Mouse (Mus musculus) thymus, postnatal 0 days (tissue): ENCODE measurements around the gene Rita1. TPM values are rescaled to one million over a fixed set of nuclear protein-coding genes. Genes with fewer than 3 reads are reported as not detected.

Source experiments
- DNase-seq: peaks from one replicate; pipeline ENCODE4 v3.0.0-alpha.2; 2015; ENCODE audit warnings: low spot score
- polyA plus RNA-seq: library from polyadenylated mRNA; unstranded; fragments of >200 nt; fragmentation: Nextera tagmentation; extraction: Ambion mirVana; gene quantifications from 2 replicates; pipeline ENCODE4 v1.2.1, GENCODE M21; 2015

The Rita1 gene
- 10.7 TPM in 2 replicates for polyA plus RNA-seq

DNA sequence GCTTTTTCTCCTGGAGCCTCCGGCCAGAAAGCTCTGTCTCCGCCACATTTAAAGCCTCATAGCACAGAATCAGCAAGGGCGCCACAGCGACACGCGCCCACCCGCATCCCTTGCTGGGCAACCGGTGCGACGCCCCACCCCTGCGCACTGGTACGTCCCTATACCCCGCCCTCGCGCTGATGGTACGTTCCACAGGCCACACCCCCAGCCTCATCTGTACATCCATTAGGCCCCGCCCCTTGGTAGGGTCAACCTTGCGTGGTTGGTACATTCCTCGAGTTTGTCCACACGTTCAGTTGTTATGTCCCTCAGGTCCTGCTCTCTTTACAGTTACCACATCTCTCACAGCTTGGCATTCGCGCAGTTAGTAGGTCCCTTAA, at the start of gene Rita1, which contains the start of gene Ddx54:
Rita1 (minus strand) TSS at position 148 of the 380 bp plus-strand sequence.
Ddx54 (plus strand) TSS at position 298 of the 380 bp plus-strand sequence.
- DNase-seq, result peak; percentile 98

DNA sequence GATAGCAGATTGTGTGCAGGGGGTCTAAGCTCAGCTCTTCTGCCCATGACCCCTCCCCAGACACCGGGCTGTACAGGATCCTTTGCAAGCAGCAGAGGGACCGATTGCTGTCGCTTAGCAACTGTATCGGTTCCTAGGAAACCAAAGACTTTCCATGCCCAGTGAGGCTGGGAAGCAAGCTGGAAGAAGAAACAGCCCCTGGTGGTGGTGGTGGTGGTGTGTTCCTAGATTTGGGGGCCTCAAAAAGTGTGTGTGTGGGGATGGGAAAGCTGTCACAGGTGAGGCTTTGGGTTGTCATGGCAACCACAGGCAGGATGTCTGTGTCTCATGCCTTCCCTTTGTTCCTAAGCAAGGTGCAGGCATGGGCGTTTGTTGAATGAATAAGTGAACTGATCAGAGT, 48.4 kb upstream of the Rita1 start:
- DNase-seq, result peak; percentile 51

DNA sequence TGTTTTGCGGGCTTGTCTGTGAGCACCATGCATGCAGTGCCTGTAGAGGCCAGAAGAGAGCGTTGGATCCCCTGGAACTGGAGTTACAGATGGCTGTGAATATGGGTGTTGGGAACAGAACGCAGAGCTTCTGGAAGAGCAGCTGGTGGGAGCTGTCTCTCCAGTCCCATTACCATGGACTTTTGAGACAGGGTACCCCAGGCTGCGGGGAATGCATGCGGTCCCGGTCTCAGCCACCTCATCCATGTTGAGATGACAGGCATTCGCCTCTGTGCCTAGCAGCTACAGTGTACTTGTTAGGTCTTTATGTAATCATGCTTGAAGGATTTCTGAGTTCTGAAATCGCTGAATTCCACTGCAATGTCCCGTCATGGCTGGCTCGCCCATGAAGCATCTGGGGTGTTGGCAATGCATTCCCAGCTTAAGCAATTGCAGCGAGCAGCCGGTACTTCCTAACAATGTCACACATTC, 43.9 kb upstream of the Rita1 start:
- DNase-seq, result no peak

DNA sequence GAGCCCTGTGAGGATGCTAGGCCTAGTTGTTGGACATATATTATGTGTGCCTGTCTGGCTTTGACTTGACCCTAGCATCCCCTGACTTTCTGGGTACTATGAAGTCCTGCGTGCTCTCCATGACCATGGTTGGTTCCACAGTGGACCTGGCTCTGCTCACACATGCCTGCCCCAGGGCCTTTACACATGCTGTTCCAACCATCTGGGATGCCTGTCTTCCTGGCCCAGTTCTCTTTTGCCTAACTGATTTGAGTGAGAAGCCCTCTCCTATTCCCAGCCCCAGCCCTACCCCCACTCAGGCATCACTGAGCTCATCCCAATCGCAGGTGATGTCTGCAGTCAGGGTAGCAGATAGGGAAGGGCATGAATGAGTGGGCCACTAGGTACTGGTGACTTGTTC, 41.5 kb upstream of the Rita1 start:
- no peak for DNase-seq

DNA sequence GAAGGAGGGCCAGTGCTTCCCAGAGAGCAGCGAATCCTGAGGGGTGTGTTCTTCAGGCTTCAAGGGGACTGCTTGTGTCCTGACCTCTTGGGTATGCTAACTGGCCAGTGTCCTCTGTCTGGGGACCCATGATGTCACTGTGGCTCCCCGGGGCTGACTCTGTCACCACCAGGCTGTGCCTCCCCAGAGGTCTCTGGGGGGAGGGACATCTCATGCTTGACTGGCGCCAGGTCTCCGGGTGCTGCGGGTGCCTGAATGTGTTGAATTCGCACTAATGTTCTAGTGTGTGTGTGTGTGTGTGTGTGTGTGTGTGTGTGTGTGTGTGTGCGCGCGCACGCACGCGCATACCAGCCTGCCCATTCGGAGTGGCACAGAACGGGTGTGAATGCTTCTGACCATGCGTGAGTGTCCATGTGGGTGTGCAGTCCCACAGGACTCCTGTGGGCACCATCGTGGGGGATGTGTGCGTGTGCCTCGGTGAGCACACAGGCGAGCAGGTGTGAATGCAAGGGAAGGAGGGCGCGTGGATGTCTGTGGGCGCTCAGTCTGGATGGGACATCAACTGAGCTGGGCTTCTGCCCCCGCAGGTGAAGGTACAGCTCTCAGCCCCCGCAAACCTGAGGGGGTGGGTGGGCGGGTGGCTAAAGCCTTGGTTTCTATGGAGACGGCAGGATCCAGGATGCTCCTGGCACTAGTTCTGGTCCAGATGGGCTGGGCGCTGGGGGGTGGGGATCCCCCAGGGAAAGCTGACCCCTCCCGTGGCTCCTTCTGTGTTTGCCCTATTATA, 40.7 kb upstream of the Rita1 start:
- DNase-seq, result no peak

DNA sequence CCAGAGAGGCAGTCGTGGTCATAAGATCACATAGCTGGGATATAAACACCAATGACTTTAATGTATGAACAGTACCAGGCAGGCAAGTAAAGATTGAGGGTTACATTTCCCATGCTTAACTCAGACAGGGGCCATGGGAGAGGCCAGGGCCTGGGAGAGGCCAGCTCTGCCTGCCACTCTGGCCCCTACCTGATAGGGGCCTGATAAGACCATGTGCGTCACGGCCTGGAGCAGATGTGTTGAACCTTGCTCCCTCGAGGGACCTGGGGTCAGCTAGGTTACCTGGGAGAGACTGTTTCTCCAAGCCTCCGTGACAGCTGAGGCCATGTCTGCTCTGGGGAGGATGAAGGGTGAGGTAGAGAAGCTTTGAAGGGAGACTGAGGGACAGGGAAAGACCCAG, 38.8 kb upstream of the Rita1 start:
- no peak for DNase-seq

DNA sequence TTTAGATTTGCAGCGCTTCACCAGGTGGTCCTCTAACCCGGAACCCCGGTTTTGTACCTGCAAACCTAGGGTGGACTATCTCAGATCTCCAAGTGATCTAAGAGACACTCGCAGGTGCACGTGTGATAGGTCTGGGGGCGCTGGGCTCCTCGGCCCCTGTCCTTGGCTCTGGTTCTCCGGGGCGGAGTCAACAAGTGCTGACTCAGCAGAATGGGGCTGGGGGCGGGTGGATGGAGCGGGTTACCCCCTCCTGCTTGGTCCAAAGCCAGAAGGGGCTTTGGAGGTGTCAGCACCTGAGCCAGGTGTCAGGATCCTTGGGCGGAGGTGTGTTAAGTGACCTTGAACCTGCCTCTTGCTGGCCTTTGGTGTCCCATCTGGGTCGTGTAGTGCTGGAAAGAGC, 37.5 kb upstream of the Rita1 start:
- DNase-seq, result no peak

DNA sequence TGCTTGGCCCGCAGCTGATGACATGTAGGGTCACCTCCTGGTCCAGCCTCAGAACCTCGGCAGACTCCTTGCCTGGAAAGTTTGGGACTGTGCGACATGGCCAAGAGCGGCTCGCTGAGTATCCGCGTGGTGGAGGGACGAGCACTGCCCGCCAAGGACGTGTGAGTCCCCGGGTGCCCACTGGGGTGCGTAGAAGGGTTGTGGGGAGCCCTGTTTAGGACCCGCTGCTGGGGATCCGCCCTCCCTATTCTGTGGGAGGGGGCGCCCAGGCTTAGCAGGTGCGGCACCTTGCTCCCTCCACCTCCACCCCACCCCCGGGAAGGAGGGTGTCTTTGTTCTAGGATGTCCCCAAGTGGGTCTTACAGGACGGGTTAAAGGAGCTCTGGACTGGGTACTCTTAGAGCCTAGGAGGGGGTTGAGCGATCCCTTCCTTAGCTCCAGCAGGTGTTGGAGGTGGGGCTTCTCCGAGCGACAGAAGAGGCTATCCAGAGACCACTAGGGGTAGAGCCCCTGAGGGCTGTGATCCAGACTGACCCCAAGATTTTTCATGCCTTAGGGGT, 37.1 kb upstream of the Rita1 start:
- DNase-seq, result peak; percentile 67

DNA sequence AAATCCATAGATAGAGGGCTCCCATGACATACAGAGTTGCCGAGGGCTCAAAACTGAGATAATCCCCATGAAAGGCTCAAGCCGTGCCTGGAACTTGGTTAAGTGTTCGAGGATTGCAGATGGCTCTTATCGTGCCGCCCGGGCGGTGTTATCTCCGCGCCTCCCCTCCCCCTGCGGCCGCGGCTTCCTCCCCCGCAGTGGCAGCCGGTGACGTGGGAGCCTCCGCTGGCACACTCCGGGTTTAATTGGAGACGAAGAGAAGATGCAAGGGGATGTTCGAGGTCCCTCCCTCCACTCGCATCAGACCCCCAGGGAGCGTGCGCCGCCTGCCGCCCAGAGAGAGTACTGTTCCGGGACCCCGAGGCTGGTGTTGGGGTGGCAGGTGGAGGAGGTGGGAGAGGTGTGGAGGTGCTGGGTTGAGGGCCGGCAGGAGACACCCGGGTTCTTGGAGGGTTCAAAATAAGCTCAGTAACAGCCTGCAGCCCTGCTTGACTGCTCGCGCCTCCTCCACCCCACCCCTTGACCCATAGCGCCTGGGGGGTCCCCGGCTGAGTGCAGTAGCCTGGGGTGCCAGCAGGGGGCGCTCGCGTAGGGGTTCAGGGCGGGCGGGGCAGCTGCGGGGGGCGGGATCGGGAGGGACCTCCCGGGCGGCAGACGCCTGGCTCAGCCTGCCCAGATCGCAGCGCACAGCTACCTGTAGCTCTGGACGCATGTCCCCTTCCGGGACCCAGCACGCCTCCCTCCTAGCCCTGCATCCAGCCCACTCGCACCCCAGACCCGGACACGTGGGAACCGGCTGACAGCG, 36.4 kb upstream of the Rita1 start, which contains the start of gene Rasal1:
Rasal1 (plus strand) TSS at position 244 of the 805 bp plus-strand sequence.
- peak; percentile 95 for DNase-seq

DNA sequence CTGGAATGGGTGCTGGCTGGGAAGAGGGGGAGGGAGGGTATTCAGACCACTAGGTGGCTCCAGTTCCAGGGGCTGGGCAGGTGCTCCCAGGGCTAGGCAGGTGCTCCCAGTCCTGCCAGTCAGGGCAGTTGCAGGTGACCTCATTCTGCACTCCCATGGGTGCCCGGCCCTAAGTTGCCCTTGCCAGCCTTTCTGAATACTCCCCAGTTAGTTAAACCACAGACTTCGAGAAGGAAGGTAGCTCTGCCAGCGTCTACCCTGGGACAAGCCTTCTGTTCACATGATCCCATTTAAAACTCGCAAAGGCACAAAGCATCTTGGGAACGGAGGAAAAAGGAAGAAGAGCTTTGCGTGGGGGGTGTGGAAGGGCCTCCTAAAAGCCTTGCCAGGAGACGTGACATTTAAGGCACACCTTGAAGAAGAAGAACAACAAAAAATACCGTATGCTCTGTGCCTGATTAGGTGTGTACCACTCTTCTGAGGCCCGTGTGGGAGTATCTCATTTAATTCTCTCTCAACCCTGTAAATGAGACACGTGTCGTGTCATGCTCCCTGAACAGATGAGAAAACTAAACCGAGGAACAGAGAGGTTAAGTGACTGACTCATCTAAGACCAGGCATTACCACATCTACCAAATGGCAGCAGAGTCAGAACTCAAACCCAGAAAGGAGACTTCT, 35.6 kb upstream of the Rita1 start:
- peak; percentile 53 for DNase-seq

DNA sequence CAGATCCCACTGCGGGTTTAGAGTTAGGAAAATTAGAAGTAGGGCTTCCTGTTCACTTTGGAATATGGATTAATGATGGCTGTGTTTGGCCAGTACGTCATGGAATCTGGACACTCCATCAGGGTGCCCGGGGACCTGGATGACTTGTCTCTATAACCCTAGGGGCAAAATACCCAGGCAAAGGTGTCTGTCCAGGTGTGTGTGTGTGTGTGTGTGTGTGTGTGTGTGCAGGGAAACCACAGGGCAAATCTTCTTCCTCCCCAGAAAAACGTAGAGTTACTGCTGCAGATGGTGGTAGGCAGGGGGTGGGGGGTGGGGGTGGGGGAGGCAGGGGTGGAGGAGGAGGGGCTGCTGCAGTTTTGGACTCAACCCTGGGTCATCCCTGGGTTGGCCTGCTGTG, 35.0 kb upstream of the Rita1 start:
- peak; percentile 37 for DNase-seq

DNA sequence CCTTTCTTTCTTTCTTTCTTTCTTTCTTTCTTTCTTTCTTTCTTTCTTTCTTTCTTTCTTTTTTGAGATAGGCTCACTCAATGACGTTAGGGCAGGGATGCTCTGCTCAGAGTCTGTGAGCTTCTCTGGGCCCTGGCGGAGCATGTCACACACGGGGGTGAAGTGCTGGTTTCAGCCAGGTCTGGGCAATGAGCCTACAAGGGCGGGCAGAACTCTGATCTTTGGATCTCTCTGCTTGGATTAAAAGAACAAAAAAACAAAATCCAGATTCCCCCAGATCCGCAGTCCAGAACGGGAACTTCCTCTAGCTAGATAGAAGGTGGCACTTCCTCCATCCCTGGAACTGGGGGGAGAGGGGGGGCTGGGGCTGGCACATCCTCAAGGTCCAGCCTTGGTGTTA, 33.5 kb upstream of the Rita1 start:
- no peak for DNase-seq

DNA sequence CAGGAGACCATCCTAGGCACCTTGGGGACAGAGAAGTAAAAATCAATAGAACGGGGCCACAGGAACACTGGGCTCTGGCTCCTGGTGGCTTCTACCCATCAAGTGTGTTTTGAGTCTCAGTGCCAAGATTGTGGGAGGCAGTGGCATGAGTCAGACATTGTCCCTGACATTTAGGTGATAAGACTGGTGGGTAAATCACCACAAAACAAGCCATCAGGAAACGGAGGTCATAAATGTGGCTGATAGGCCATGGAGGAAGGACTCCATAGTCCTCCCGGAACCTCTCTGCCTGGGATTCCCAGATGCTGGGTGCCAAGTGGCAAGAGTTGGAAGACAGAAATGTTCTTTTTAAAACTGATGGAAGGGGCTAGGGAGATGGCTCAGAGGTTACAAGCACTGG, 31.8 kb upstream of the Rita1 start:
- no peak for DNase-seq

DNA sequence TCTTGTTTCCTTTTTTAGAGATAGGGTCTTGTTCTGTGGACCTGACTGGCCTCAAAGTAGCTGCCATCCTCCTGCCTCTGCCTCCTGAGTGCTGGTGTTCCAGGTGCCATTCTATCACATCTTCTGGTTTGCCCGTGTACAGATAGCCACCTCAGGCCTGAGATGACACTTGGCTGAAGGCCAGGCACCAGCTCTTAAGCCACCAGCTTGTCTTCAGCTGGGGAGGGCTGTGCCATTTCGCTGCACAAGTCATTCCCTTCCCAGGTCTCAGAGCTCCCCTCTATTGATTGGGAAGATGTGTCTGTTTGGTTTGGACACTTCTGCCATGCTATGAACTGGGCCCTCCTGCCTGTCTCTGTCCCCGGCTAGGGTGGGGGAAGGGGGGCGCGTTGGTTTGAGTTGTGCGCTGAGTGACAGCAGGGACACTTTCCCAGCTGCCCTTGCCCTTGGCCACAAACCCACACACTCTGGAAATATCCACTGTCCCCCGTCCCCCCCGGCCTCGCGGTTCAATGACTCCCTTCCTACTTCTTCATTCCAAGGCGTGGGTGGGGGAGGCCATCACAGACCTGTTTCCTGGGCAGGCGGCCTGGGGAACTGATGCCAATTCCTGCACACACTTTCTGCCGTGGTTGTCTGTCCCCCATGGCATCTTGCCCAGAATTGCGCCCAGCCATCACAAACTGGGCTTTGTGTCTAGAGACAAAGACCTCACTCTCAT, 31.1 kb upstream of the Rita1 start:
- DNase-seq, result no peak

DNA sequence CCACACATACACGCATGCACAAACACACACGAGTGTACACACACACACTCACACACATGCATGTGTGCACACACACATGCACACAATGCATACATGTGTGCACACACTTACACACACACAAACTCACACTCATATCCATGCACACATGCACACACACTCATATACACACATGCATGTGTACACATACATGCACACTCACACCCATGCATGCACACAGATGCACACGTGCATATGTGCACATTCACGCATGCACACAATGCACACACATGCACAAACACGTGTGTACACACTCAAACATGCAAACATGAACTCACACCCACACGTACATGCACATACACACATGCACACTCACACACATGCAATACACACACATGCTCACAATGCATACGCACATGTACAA, 27.7 kb upstream of the Rita1 start:
- no peak for DNase-seq

DNA sequence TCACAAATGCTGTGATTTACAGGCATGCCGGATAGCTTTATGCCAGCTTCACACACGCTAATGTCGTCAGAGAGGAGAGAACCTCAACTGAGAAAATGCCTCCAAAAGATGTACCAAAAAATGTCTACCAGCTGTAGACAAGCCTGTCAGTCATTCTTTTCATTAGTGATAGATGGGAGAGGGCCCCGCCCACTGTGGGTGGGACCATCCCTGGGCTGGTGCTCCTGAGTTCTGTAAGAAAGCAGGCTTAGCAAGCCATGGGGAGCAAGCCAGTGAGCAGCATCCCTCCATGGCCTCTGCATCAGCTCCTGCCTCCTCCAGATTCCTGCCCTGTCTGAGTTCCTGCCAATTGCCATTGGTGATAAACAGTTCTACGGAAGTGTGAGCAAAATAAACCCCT, 23.2 kb upstream of the Rita1 start:
- DNase-seq, result no peak

DNA sequence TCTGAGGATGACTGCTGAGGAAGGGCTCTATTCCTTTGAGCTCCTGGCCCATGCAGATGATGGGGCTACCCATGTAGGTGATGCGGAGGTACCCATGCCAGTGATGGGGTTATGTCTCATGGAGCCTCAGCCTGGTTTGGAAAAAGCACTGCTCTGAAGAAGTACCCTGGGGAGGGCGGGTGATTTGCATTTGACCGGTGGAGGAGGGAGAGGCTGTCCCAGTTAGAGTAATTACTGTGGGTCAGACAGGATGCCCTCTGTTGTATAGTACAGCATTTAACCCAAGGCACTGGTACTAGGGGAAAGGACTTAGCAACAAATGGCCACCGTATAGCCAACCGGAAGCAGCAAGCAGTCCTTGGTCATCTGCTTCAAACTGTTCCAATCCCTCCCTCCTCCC, 22.5 kb upstream of the Rita1 start:
- no peak for DNase-seq

DNA sequence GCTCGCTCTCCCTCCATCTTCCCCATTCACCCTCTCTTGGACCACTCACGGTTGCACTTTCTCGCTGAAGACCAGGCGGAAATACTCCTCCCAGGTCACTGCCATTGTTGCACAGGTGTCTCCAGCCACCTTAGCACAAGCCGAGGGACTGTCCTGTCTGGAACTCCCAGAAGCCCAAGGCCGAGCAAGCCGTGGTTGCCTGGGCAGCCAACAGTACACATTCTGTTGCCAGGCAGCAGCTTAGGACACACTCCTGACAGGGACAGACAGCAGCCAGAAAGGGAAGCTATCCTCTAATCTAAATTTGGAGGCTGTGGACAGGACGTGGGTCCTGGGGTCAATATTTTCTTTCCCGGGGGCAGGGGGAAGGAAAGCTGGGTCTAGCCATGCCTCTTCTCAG, 21.7 kb upstream of the Rita1 start, which contains the start of gene Cfap73:
Cfap73 (minus strand) TSS at position 105 of the 400 bp plus-strand sequence.
- no peak for DNase-seq

DNA sequence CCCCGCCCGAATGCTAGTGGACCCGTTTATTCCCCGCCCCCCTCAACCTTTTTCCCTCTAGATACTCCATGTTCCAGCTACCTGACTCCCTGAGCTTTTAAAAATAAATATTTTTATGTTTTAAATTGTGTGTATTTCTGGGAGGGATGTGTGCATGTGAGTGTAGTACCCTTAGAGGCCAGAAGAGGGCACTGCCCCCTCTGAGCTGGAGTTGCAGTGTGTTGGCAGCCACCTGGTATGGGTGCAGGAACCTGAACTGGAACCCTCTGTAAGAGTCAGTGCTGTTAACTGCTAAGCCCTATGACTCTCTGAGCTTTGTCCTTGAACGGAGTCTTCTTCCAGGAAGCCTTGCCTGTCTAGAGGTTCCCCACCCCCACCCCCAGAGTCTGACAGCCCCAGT, 19.5 kb upstream of the Rita1 start:
- no peak for DNase-seq

DNA sequence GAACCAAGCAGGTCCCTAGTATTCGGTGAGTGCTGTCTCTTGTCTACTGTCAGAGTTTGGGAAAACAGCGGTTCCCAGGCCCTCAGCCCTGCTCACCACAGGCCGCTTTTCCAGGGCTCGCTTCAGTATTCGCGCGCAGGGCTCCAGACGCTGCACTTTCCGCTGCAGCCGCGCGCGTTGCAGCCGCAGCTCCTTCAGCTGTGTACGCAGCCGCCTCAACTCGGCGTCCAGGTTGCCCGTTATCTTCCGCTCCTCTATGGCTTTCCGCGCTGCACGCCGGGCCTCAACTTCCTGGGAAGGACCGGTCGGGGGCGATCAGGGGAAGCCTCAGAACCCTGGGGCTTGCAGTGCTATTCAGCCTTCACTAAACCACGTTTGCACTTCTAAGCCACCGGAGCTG, 18.7 kb upstream of the Rita1 start:
- DNase-seq, result peak; percentile 52

DNA sequence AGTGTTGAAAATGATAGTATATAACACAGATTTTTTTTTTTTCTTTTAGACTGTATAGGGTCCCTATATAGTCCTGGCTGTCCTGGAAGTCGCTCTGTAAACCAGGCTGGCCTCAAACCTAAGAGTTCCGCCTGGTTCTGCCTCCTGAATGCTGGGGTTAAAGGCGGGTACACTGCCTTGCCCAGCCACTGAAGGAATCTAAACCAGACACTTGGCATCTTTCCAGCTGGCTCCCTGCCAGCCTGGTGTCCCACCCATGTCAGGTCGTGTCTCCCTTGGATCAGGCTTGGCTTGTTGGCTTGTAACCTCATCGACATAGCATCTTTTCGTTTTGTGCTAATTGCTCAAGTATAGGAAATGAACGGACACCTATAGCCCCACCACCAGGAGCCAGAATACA, 16.2 kb upstream of the Rita1 start:
- DNase-seq, result no peak
